Mouse (Mus musculus): Measurements from ENCODE around the gene Zfp36l3. TPM values are rescaled to one million over a fixed set of nuclear protein-coding genes. Genes with fewer than 3 reads are reported as not detected.
"Not testable (repeated sequence)": the region's sequence is repeated elsewhere in the genome, so short reads cannot be mapped to it uniquely, and the experiment has no call there.

Gene Zfp36l3
- polyA plus RNA-seq (2015; fragmentation: Nextera tagmentation; extraction: Ambion mirVana): 0.07 TPM in 1 of 2 replicates, not detected in the other

- TF ChIP-seq EP300 (IDR thresholded peaks at IDR 0.05): no peak
- TF ChIP-seq CTCF (IDR thresholded peaks at IDR 0.05): no peak
- Histone ChIP-seq H3K27me3 (replicated peaks; ENCODE audit: insufficient read depth, low read length) (no peaks in the 10 kb centered on the region), H3K9me3 (ENCODE audit: low read length) (no peaks in the 10 kb centered on the region), H3K4me2 (replicated peaks; ENCODE audit: low read depth, low read length) (no peak within 1 kb of the TSS), H3K36me3 (ENCODE audit: insufficient read depth, low read length) (no peaks in the 10 kb centered on the region), H3K9ac (replicated peaks; ENCODE audit: low read depth) (no peak within 1 kb of the TSS), H3K4me3 (ENCODE audit: low read depth, low read length) (no peak within 1 kb of the TSS), H3K27ac (ENCODE audit: low read length) (no peak within 1 kb of the TSS), H3K4me1 (ENCODE audit: insufficient read depth, low read depth, low read length) (no peaks in the 10 kb centered on the region)
- ATAC-seq (no peak), DNase-seq (ENCODE audit: low spot score) (no peak)
- WGBS: 87% methylated on average over 12 of the region's 12 CpGs
Measured at GRCm38 (mm10) chrX:53776276-53776675, at the start of gene Zfp36l3. Gene Zfp36l3 (minus strand): TSS chrX:53776394.

GRCm38 (mm10) chrX:53799074-53799473 is 22.9 kb upstream of the Zfp36l3 start:
- Histone ChIP-seq H3K4me1 (ENCODE audit: insufficient read depth, low read depth, low read length) (no peaks in the 10 kb centered on the region), H3K36me3 (ENCODE audit: insufficient read depth, low read length) (no peaks in the 10 kb centered on the region), H3K27me3 (replicated peaks; ENCODE audit: insufficient read depth, low read length) (no peaks in the 10 kb centered on the region), H3K9ac (replicated peaks; ENCODE audit: low read depth) (no peak overlapping the region), H3K4me2 (replicated peaks; ENCODE audit: low read depth, low read length) (no peak overlapping the region), H3K27ac (ENCODE audit: low read length) (no peak overlapping the region), H3K9me3 (ENCODE audit: low read length) (no peaks in the 10 kb centered on the region), H3K4me3 (ENCODE audit: low read depth, low read length) (no peak overlapping the region)
- 43% methylated on average over 3 of the region's 3 CpGs for WGBS
- no peak for TF ChIP-seq EP300 (IDR thresholded peaks at IDR 0.05)
- TF ChIP-seq CTCF (IDR thresholded peaks at IDR 0.05): peak; percentile 40; the same call in 1 of the 2 replicates
- peak; percentile 4 for DNase-seq (ENCODE audit: low spot score)
- no peak for ATAC-seq

GRCm38 (mm10) chrX:53797519-53797918 is 21.3 kb upstream of the Zfp36l3 start, which contains the start of gene Xlr:
Gene Xlr (minus strand): TSS chrX:53797706.
- not testable (repeated sequence) for H3K9me3 ChIP-seq (ENCODE audit: low read length); H3K4me3 ChIP-seq (ENCODE audit: low read depth, low read length); ATAC-seq; H3K9ac ChIP-seq (replicated peaks; ENCODE audit: low read depth); H3K27ac ChIP-seq (ENCODE audit: low read length); H3K36me3 ChIP-seq (ENCODE audit: insufficient read depth, low read length); H3K4me1 ChIP-seq (ENCODE audit: insufficient read depth, low read depth, low read length); DNase-seq (ENCODE audit: low spot score); H3K4me2 ChIP-seq (replicated peaks; ENCODE audit: low read depth, low read length); H3K27me3 ChIP-seq (replicated peaks; ENCODE audit: insufficient read depth, low read length)
- WGBS: 81% methylated on average over 11 of the region's 11 CpGs

- WGBS: 91% methylated on average over 16 of the region's 16 CpGs
- Histone ChIP-seq H3K27ac (ENCODE audit: low read length) (no peak within 1 kb of the TSS), H3K4me2 (replicated peaks; ENCODE audit: low read depth, low read length) (no peak within 1 kb of the TSS), H3K9ac (replicated peaks; ENCODE audit: low read depth) (no peak within 1 kb of the TSS), H3K9me3 (ENCODE audit: low read length) (no peaks in the 10 kb centered on the region), H3K4me1 (ENCODE audit: insufficient read depth, low read depth, low read length) (no peaks in the 10 kb centered on the region), H3K36me3 (ENCODE audit: insufficient read depth, low read length) (no peaks in the 10 kb centered on the region), H3K4me3 (ENCODE audit: low read depth, low read length) (no peak within 1 kb of the TSS), H3K27me3 (replicated peaks; ENCODE audit: insufficient read depth, low read length) (no peaks in the 10 kb centered on the region)
- no peak for TF ChIP-seq CTCF (IDR thresholded peaks at IDR 0.05)
- DNase-seq (ENCODE audit: low spot score) (no peak), ATAC-seq (no peak)
Measured at GRCm38 (mm10) chrX:53757736-53758135, 18.5 kb downstream of the Zfp36l3 start, which contains the start of gene 1700013H16Rik. Gene 1700013H16Rik (minus strand): TSS chrX:53757831.

GRCm38 (mm10) chrX:53752851-53753250 is 23.3 kb downstream of the Zfp36l3 start:
- no peaks in the 10 kb centered on the region for H3K27me3 ChIP-seq (replicated peaks; ENCODE audit: insufficient read depth, low read length)
- no peak overlapping the region for H3K9ac ChIP-seq (replicated peaks; ENCODE audit: low read depth)
- TF ChIP-seq EP300 (IDR thresholded peaks at IDR 0.05) (no peak), CTCF (IDR thresholded peaks at IDR 0.05) (no peak)
- ATAC-seq (no peak), DNase-seq (ENCODE audit: low spot score) (no peak)
- no peaks in the 10 kb centered on the region for H3K9me3 ChIP-seq (ENCODE audit: low read length)
- no peak overlapping the region for H3K27ac ChIP-seq (ENCODE audit: low read length)
- no peak overlapping the region for H3K4me2 ChIP-seq (replicated peaks; ENCODE audit: low read depth, low read length)
- H3K4me3 ChIP-seq (ENCODE audit: low read depth, low read length): no peak overlapping the region
- no peaks in the 10 kb centered on the region for H3K36me3 ChIP-seq (ENCODE audit: insufficient read depth, low read length)
- WGBS: 69% methylated on average over 1 of the region's 1 CpGs
- no peaks in the 10 kb centered on the region for H3K4me1 ChIP-seq (ENCODE audit: insufficient read depth, low read depth, low read length)

- TF ChIP-seq CTCF (IDR thresholded peaks at IDR 0.05) (no peak), EP300 (IDR thresholded peaks at IDR 0.05) (no peak)
- Histone ChIP-seq H3K36me3 (ENCODE audit: insufficient read depth, low read length) (no peaks in the 10 kb centered on the region), H3K9ac (replicated peaks; ENCODE audit: low read depth) (no peak overlapping the region), H3K4me2 (replicated peaks; ENCODE audit: low read depth, low read length) (no peak overlapping the region), H3K9me3 (ENCODE audit: low read length) (no peaks in the 10 kb centered on the region), H3K4me1 (ENCODE audit: insufficient read depth, low read depth, low read length) (no peaks in the 10 kb centered on the region), H3K27ac (ENCODE audit: low read length) (no peak overlapping the region), H3K4me3 (ENCODE audit: low read depth, low read length) (no peak overlapping the region), H3K27me3 (replicated peaks; ENCODE audit: insufficient read depth, low read length) (no peaks in the 10 kb centered on the region)
- ATAC-seq (no peak), DNase-seq (ENCODE audit: low spot score) (no peak)
- 74% methylated on average over 2 of the region's 2 CpGs for WGBS
Measured at GRCm38 (mm10) chrX:53728967-53729366, 47.2 kb downstream of the Zfp36l3 start.

GRCm38 (mm10) chrX:53724596-53724995 is 51.6 kb downstream of the Zfp36l3 start, which contains the start of gene 4930502E18Rik:
Gene 4930502E18Rik (plus strand): TSS chrX:53724826.
- Histone ChIP-seq H3K4me3 (ENCODE audit: low read depth, low read length) (no peak within 1 kb of the TSS), H3K27ac (ENCODE audit: low read length) (no peak within 1 kb of the TSS), H3K36me3 (ENCODE audit: insufficient read depth, low read length) (no peaks in the 10 kb centered on the region), H3K4me2 (replicated peaks; ENCODE audit: low read depth, low read length) (no peak within 1 kb of the TSS), H3K9ac (replicated peaks; ENCODE audit: low read depth) (no peak within 1 kb of the TSS), H3K4me1 (ENCODE audit: insufficient read depth, low read depth, low read length) (no peaks in the 10 kb centered on the region), H3K27me3 (replicated peaks; ENCODE audit: insufficient read depth, low read length) (no peaks in the 10 kb centered on the region), H3K9me3 (ENCODE audit: low read length) (no peaks in the 10 kb centered on the region)
- TF ChIP-seq EP300 (IDR thresholded peaks at IDR 0.05): no peak
- no peak for TF ChIP-seq CTCF (IDR thresholded peaks at IDR 0.05)
- DNase-seq (ENCODE audit: low spot score) (no peak), ATAC-seq (no peak)
- WGBS: 77% methylated on average over 11 of the region's 11 CpGs

Other genes starting within 250 kb of the Zfp36l3 start
- 37.1 and 39.9 TPM in 2 replicates for gene Rtl8c, start 168.4 kb downstream of the Zfp36l3 start, polyA plus RNA-seq (2015; fragmentation: Nextera tagmentation; extraction: Ambion mirVana)
- not detected in 2 replicates for gene Gm14597, start 167.4 kb downstream of the Zfp36l3 start, polyA plus RNA-seq (2015; fragmentation: Nextera tagmentation; extraction: Ambion mirVana)
- 287 and 330 TPM in 2 replicates for gene Rtl8a, start 132.7 kb downstream of the Zfp36l3 start, polyA plus RNA-seq (2015; fragmentation: Nextera tagmentation; extraction: Ambion mirVana)
- gene Rtl8b, start 106.0 kb downstream of the Zfp36l3 start, polyA plus RNA-seq (2015; fragmentation: Nextera tagmentation; extraction: Ambion mirVana): 193 and 215 TPM in 2 replicates
- gene 4930502E18Rik, start 51.6 kb downstream of the Zfp36l3 start, polyA plus RNA-seq (2015; fragmentation: Nextera tagmentation; extraction: Ambion mirVana): not detected in 2 replicates
- not detected in 2 replicates for gene 1700013H16Rik, start 18.6 kb downstream of the Zfp36l3 start, polyA plus RNA-seq (2015; fragmentation: Nextera tagmentation; extraction: Ambion mirVana)
- gene Xlr, start 21.3 kb upstream of the Zfp36l3 start, polyA plus RNA-seq (2015; fragmentation: Nextera tagmentation; extraction: Ambion mirVana): 3.9 and 4.2 TPM in 2 replicates